Comparison of ENCODE assay signal across 11 mouse cellular contexts in genomic region chr11:103192230-103192955, GRCm38 (mm10). TPM values are rescaled to one million over a fixed set of nuclear protein-coding genes. Genes with fewer than 3 reads are reported as not detected.
A peak's percentile ranks its signal among the peaks of the same experiment; 100 is the strongest.
DNase-seq lines count a peak whose midpoint lies in the region; ATAC-seq and TF ChIP-seq lines count a peak whose summit lies in the region.
"Had no signal": no experiment of that assay in that cellular context is flagged by ENCODE, and none has a peak within 500 bp of the region (broad histone marks: within the 10 kb centered on the region; RNA-seq: fewer than 3 reads in every experiment).

No protein-coding gene starts in this region.

- intact Hi-C loops in heart, postnatal 25 days (cut with DNase I), result no loop called here
- intact Hi-C loops in left cerebral cortex, postnatal 25 days (cut with DNase I), result no loop called here

- H3K27ac ChIP-seq in heart, embryonic 12.5 days (ENCODE audit: poor library complexity, severe bottlenecking), result no peak overlapping the region
- no peak overlapping the region for H3K27ac ChIP-seq in forebrain, embryonic 15.5 days (replicated peaks)
- H3K27ac ChIP-seq: macrophage had no signal

- no peak for TF ChIP-seq POLR2A in brain, embryonic 14.5 days (IDR thresholded peaks at IDR 0.05; ENCODE audit: borderline replicate concordance, extremely low read depth, insufficient read depth, insufficient read length, poor library complexity, severe bottlenecking)

- no peaks in the 10 kb centered on the region for H3K36me3 ChIP-seq in heart, embryonic 12.5 days
- H3K36me3 ChIP-seq in forebrain, embryonic 15.5 days, result no peaks in the 10 kb centered on the region

- H3K4me1 ChIP-seq in heart, embryonic 12.5 days (replicated peaks), result peaks cover 9% of the 10 kb centered on the region
- peaks cover 12% of the 10 kb centered on the region for H3K4me1 ChIP-seq in forebrain, embryonic 15.5 days

- no peak for ATAC-seq in heart, embryonic 12.5 days (ENCODE audit: insufficient number of reproducible peaks, low FRiP score)
- ATAC-seq in forebrain, embryonic 15.5 days (replicated peaks), result no peak

- H3K4me3 ChIP-seq in heart, embryonic 12.5 days, result peak overlapping the region; percentile 24; the same call in 1 of the 2 replicates
- peak overlapping the region; percentile 35 for H3K4me3 ChIP-seq in forebrain, embryonic 15.5 days
- H3K4me3 ChIP-seq: erythroblast, embryonic 14.5 days had no signal

- TF ChIP-seq CTCF in brain, embryonic 14.5 days (IDR thresholded peaks at IDR 0.05; ENCODE audit: borderline replicate concordance, extremely low read depth, insufficient read depth, insufficient read length), result no peak

- peaks cover 93% of the 10 kb centered on the region for H3K27me3 ChIP-seq in heart, embryonic 12.5 days (replicated peaks)
- peaks cover 64% of the 10 kb centered on the region for H3K27me3 ChIP-seq in forebrain, embryonic 15.5 days
- H3K27me3 ChIP-seq: CH12.LX had no signal

- WGBS in heart, embryonic 12.5 days, result 21% methylated on average over 28 of the region's 28 CpGs
- 17% methylated on average over 28 of the region's 28 CpGs for WGBS in forebrain, embryonic 15.5 days

- DNase-seq in heart, postnatal 25 days (ENCODE audit: low spot score), result no peak
- peak; percentile 8 for DNase-seq in brain, embryonic 14.5 days (ENCODE audit: low read depth)
- peak; percentile 78 to 94 for DNase-seq in left cerebral cortex, postnatal 25 days (ENCODE audit: low spot score in 2 of 2)
- DNase-seq in right cerebral cortex, postnatal 36 days (ENCODE audit: low spot score in 2 of 2), result peak; percentile 81 to 89
- no peak for DNase-seq in adrenal gland, adult (ENCODE audit: inconsistent age in 2 of 2, low spot score in 1 of 2)
- DNase-seq in kidney, adult 18-20 months, result no peak

- H3K9me3 ChIP-seq in heart, embryonic 12.5 days (replicated peaks), result no peaks in the 10 kb centered on the region
- H3K9me3 ChIP-seq in forebrain, embryonic 15.5 days, result no peaks in the 10 kb centered on the region

- H3K4me2 ChIP-seq in heart, embryonic 12.5 days, result peak overlapping the region; percentile 63
- H3K4me2 ChIP-seq in forebrain, embryonic 15.5 days (replicated peaks), result peak overlapping the region; percentile 53

- H3K9ac ChIP-seq in heart, embryonic 12.5 days, result peak overlapping the region; percentile 29
- peak overlapping the region; percentile 41 for H3K9ac ChIP-seq in forebrain, embryonic 15.5 days (replicated peaks)

RNA-seq across cellular contexts. Expression of gene 1700023F06Rik, which starts 16.0 kb away (rescaled TPM):
- 0.17 TPM in 1 of 2 replicates, not detected in the other for polyA plus RNA-seq in heart, embryonic 12.5 days (2016; fragmentation: Nextera tagmentation; extraction: Ambion mirVana)
- total RNA-seq in heart, postnatal 25 days (2021), result not detected
- polyA plus RNA-seq in brain, embryonic 14.5 days (2012; rRNA removed), result 1.4 and 1.7 TPM in 2 replicates
- 0.75 and 0.98 TPM in 2 replicates for polyA plus RNA-seq in forebrain, embryonic 15.5 days (2015; fragmentation: Nextera tagmentation; extraction: Ambion mirVana)
- 1 to 10 TPM; 1.5 to 2.4 TPM for total RNA-seq in left cerebral cortex, postnatal 25 days (2021)
- total RNA-seq: CH12.LX had no signal
- polyA plus RNA-seq: erythroblast, embryonic 14.5 days; macrophage had no signal

RNA-seq across cellular contexts. Expression of gene Fmnl1, which starts 21.5 kb away (rescaled TPM):
- 1.1 and 1.7 TPM in 2 replicates for polyA plus RNA-seq in heart, embryonic 12.5 days (2016; fragmentation: Nextera tagmentation; extraction: Ambion mirVana)
- total RNA-seq in heart, postnatal 25 days (2021), result 10 to 100 TPM; 15.1 to 18.2 TPM
- 16.1 and 28.6 TPM in 2 replicates for polyA plus RNA-seq in brain, embryonic 14.5 days (2012; rRNA removed)
- polyA plus RNA-seq in forebrain, embryonic 15.5 days (2015; fragmentation: Nextera tagmentation; extraction: Ambion mirVana), result 1.7 and 3.1 TPM in 2 replicates
- 100 to 1,000 TPM; 146 to 197 TPM for total RNA-seq in left cerebral cortex, postnatal 25 days (2021)

RNA-seq across cellular contexts. Expression of gene Spata32, which starts 25.8 kb away (rescaled TPM):
- not detected in 2 replicates for polyA plus RNA-seq in heart, embryonic 12.5 days (2016; fragmentation: Nextera tagmentation; extraction: Ambion mirVana)
- total RNA-seq in heart, postnatal 25 days (2021), result not detected
- 0.48 and 0.68 TPM in 2 replicates for polyA plus RNA-seq in brain, embryonic 14.5 days (2012; rRNA removed)
- 0.15 and 0.38 TPM in 2 replicates for polyA plus RNA-seq in forebrain, embryonic 15.5 days (2015; fragmentation: Nextera tagmentation; extraction: Ambion mirVana)
- 1 to 10 TPM; 1.3 to 1.4 TPM for total RNA-seq in left cerebral cortex, postnatal 25 days (2021)
- total RNA-seq: CH12.LX had no signal
- polyA plus RNA-seq: erythroblast, embryonic 14.5 days; macrophage had no signal

Comparison
In these comparisons a context has a peak if more than half of its experiments do, and no peak if none do; other contexts are left out.
1. DNase-seq: peak in brain, embryonic 14.5 days (single experiment), left cerebral cortex, postnatal 25 days (2 of 2) and right cerebral cortex, postnatal 36 days (2 of 2); none in heart, postnatal 25 days (single experiment), adrenal gland, adult (0 of 2) and kidney, adult 18-20 months (single experiment).